Mouse (Mus musculus): ENCODE measurements around the gene Usf2. TPM values are rescaled to one million over a fixed set of nuclear protein-coding genes. Genes with fewer than 3 reads are reported as not detected.

Usf2 gene
- total RNA-seq, 1 experiment from 2014 or later = 164 TPM

Other genes starting within 250 kb of the Usf2 start
- 0.25 TPM in 1 of 2 replicates, not detected in the other for gene Atp4a, start 244.6 kb downstream of the Usf2 start, total RNA-seq (2017)
- 34.0 and 38.9 TPM in 2 replicates for gene Tmem147, start 227.3 kb downstream of the Usf2 start, total RNA-seq (2017)
- not detected in 2 replicates for gene Gapdhs, start 213.1 kb downstream of the Usf2 start, total RNA-seq (2017)
- gene Sbsn, start 205.3 kb downstream of the Usf2 start, total RNA-seq (2017) = 0.25 and 2.8 TPM in 2 replicates
- gene Dmkn, start 193.0 kb downstream of the Usf2 start, total RNA-seq (2017) = 5.8 TPM in 1 of 2 replicates, not detected in the other
- not detected in 2 replicates for gene Krtdap, start 168.9 kb downstream of the Usf2 start, total RNA-seq (2017)
- gene Ffar2, start 133.0 kb downstream of the Usf2 start, total RNA-seq (2017) = 31.8 and 42.8 TPM in 2 replicates
- gene Ffar3, start 100.6 kb downstream of the Usf2 start, total RNA-seq (2017) = not detected in 2 replicates
- not detected in 2 replicates for gene Ffar1, start 95.2 kb downstream of the Usf2 start, total RNA-seq (2017)
- gene Cd22, start 76.5 kb downstream of the Usf2 start, total RNA-seq (2017) = not detected in 2 replicates
- gene Mag, start 41.9 kb downstream of the Usf2 start, total RNA-seq (2017) = 0.38 TPM in 1 of 2 replicates, not detected in the other
- gene Hamp2, start 32.1 kb downstream of the Usf2 start, total RNA-seq (2017) = not detected in 2 replicates
- gene Hamp, start 12.8 kb downstream of the Usf2 start, total RNA-seq (2017) = not detected in 2 replicates
- gene Lsr, start 16.7 kb upstream of the Usf2 start, total RNA-seq (2017) = 1.2 and 2.4 TPM in 2 replicates
- not detected in 2 replicates for gene Fam187b, start 17.0 kb upstream of the Usf2 start, total RNA-seq (2017)
- 383 and 391 TPM in 2 replicates for gene Fxyd5, start 85.7 kb upstream of the Usf2 start, total RNA-seq (2017)
- 2.2 TPM in 1 of 2 replicates, not detected in the other for gene Fxyd7, start 94.7 kb upstream of the Usf2 start, total RNA-seq (2017)
- 2.7 and 15.3 TPM in 2 replicates for gene Fxyd1, start 100.4 kb upstream of the Usf2 start, total RNA-seq (2017)
- gene Lgi4, start 102.5 kb upstream of the Usf2 start, total RNA-seq (2017) = not detected in 2 replicates
- gene Fxyd3, start 119.9 kb upstream of the Usf2 start, total RNA-seq (2017) = not detected in 2 replicates
- gene Hpn, start 158.5 kb upstream of the Usf2 start, total RNA-seq (2017) = 4.3 and 13.0 TPM in 2 replicates
- 4.8 and 6.6 TPM in 2 replicates for gene Scn1b, start 170.2 kb upstream of the Usf2 start, total RNA-seq (2017)
- gene Gramd1a, start 199.1 kb upstream of the Usf2 start, total RNA-seq (2017) = 89.4 and 90.0 TPM in 2 replicates

All from hematopoietic stem cell, adult 5-6 weeks (primary cell).